Mouse (Mus musculus) yolk sac, embryonic 10.5 days (tissue): ENCODE results near the gene Sapcd1.
A peak's percentile ranks its signal among the peaks of the same experiment; 100 is the strongest.

ENCODE experiments used
- DNase-seq: peaks from one replicate; pipeline ENCODE4 v3.0.0-alpha.2; 2017; ENCODE audit warnings: low spot score

Sapcd1 gene

GRCm38 (mm10) chr17:35027277-35028068, at the start of gene Sapcd1:
Sapcd1 (minus strand) TSS chr17:35028016.
- DNase-seq, result no peak

- DNase-seq, result no peak
Observed at GRCm38 (mm10) chr17:35077285-35077684, 49.5 kb upstream of the Sapcd1 start.

- DNase-seq, result no peak
Observed at GRCm38 (mm10) chr17:35076507-35077176, 48.8 kb upstream of the Sapcd1 start, which contains the start of gene Ly6g6e. Ly6g6e (plus strand) TSS chr17:35076902.

GRCm38 (mm10) chr17:35074097-35074496, 46.3 kb upstream of the Sapcd1 start:
- no peak for DNase-seq

- no peak for DNase-seq
Observed at GRCm38 (mm10) chr17:35071454-35071853, 43.6 kb upstream of the Sapcd1 start.

GRCm38 (mm10) chr17:35070556-35071229, 42.9 kb upstream of the Sapcd1 start:
- DNase-seq, result no peak

- DNase-seq, result no peak
Observed at GRCm38 (mm10) chr17:35068213-35068914, 40.5 kb upstream of the Sapcd1 start.

- no peak for DNase-seq
Observed at GRCm38 (mm10) chr17:35066084-35066483, 38.3 kb upstream of the Sapcd1 start, which contains the start of gene Mpig6b. Mpig6b (minus strand) TSS chr17:35066184.

GRCm38 (mm10) chr17:35064951-35065947, 37.4 kb upstream of the Sapcd1 start, which contains the start of gene Ly6g6c:
Ly6g6c (plus strand) TSS chr17:35065388.
- DNase-seq, result peak; percentile 77

GRCm38 (mm10) chr17:35064378-35064877, 36.6 kb upstream of the Sapcd1 start:
- no peak for DNase-seq

GRCm38 (mm10) chr17:35063466-35063865, 35.6 kb upstream of the Sapcd1 start:
- DNase-seq, result no peak

- DNase-seq, result no peak
Observed at GRCm38 (mm10) chr17:35061299-35061698, 33.5 kb upstream of the Sapcd1 start.

GRCm38 (mm10) chr17:35060737-35061297, 33.0 kb upstream of the Sapcd1 start:
- no peak for DNase-seq

- no peak for DNase-seq
Observed at GRCm38 (mm10) chr17:35060071-35060470, 32.3 kb upstream of the Sapcd1 start.

- peak; percentile 90 for DNase-seq
Observed at GRCm38 (mm10) chr17:35058911-35059892, 31.4 kb upstream of the Sapcd1 start, which contains the start of gene Ddah2. Ddah2 (plus strand) TSS chr17:35059035.

GRCm38 (mm10) chr17:35058316-35058715, 30.5 kb upstream of the Sapcd1 start:
- DNase-seq, result no peak

- no peak for DNase-seq
Observed at GRCm38 (mm10) chr17:35057090-35057489, 29.3 kb upstream of the Sapcd1 start.

- DNase-seq, result no peak
Observed at GRCm38 (mm10) chr17:35055691-35056495, 28.1 kb upstream of the Sapcd1 start.
